Mouse (Mus musculus) forebrain, embryonic 11.5 days (tissue): ENCODE results near the gene Tram2. TPM values are rescaled to one million over a fixed set of nuclear protein-coding genes. Genes with fewer than 3 reads are reported as not detected.

ENCODE experiments used
- ATAC-seq: fragments of 200-750 bp; cut with Nextera tagmentation; replicated peaks from 2 replicates; pipeline ENCODE4 v1.8.0; 2017; ENCODE audit warnings: moderate TSS enrichment; ENCODE audit not compliant: low FRiP score
- DNase-seq: peaks from one replicate; pipeline ENCODE4 v3.0.0-alpha.2; 2017; ENCODE audit warnings: low spot score
- H3K27ac ChIP-seq: fragments of 300-500 bp; sonication (generic); 2 replicates; pipeline ENCODE4 v1.5.1; 2014; ENCODE audit warnings: low read depth, low read length
- H3K27me3 ChIP-seq: fragments of 300-500 bp; sonication (generic); 2 replicates; pipeline ENCODE4 v1.6.1; 2014; ENCODE audit warnings: mild to moderate bottlenecking, low read length, mixed read lengths; ENCODE audit not compliant: control insufficient read depth, insufficient read depth
- H3K36me3 ChIP-seq: fragments of 300-500 bp; sonication (generic); 2 replicates; pipeline ENCODE4 v1.6.1; 2014; ENCODE audit warnings: mild to moderate bottlenecking, low read length, moderate library complexity, mixed read lengths; ENCODE audit not compliant: control insufficient read depth, insufficient read depth
- H3K4me1 ChIP-seq: fragments of 300-500 bp; sonication (generic); replicated peaks from 2 replicates; pipeline ENCODE4 v1.6.1; 2014; ENCODE audit warnings: low read length, mixed read lengths; ENCODE audit not compliant: control insufficient read depth, insufficient read depth
- H3K4me2 ChIP-seq: fragments of 300-500 bp; sonication (generic); 2 replicates; pipeline ENCODE4 v1.6.1; 2014; ENCODE audit warnings: low read depth, mild to moderate bottlenecking, low read length, moderate library complexity, mixed read lengths; ENCODE audit not compliant: severe bottlenecking
- H3K4me3 ChIP-seq: fragments of 300-500 bp; sonication (generic); 2 replicates; pipeline ENCODE4 v1.5.1; 2014; ENCODE audit warnings: low read depth, low read length
- H3K9ac ChIP-seq: fragments of 300-500 bp; sonication (generic); 2 replicates; pipeline ENCODE4 v1.6.1; 2014; ENCODE audit warnings: low read length
- H3K9me3 ChIP-seq: fragments of 300-500 bp; sonication (generic); 2 replicates; pipeline ENCODE4 v1.6.1; 2016; ENCODE audit warnings: low read length, mixed read lengths; ENCODE audit not compliant: control insufficient read depth
- WGBS: fragments of 180-500 bp; shearing (Covaris S2); extraction: QIAGEN DNeasy Blood & Tissue Kit; methylation state at CpG from one replicate; pipeline ENCODE4 v1.1.7; 2014; 5-methylcytosine and 5-hydroxymethylcytosine counted together
- polyA plus RNA-seq: library from polyadenylated mRNA; unstranded; fragments of >200 nt; fragmentation: Nextera tagmentation; extraction: Ambion mirVana; gene quantifications from 2 replicates; pipeline ENCODE4 v1.2.1, GENCODE M21; 2014

The Tram2 gene
- polyA plus RNA-seq, 1 experiment from 2014 or later = 6.2 TPM

DNA sequence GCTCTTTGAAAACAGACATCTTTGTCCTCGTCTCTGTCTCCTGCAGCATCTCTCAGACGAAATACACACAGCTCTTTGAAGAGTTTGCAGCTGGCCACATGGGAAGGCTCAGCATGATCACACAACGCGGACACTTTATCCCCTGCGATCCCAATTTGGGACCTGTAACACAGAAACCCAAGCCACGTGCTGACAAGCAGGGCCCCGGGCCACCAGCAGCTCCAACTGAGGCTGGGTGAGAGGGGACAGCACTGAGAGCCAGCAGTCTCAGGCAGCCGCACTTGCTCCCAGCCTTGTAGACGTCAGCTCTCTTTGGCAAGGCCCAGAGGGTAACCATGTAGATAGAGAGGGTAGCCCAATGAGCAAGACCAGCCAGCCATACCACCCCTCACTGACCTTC, 26.0 kb downstream of the Tram2 start:
- Histone ChIP-seq H3K9ac (no peak overlapping the region), H3K36me3 (no peaks in the 10 kb centered on the region)
- no peak for ATAC-seq

DNA sequence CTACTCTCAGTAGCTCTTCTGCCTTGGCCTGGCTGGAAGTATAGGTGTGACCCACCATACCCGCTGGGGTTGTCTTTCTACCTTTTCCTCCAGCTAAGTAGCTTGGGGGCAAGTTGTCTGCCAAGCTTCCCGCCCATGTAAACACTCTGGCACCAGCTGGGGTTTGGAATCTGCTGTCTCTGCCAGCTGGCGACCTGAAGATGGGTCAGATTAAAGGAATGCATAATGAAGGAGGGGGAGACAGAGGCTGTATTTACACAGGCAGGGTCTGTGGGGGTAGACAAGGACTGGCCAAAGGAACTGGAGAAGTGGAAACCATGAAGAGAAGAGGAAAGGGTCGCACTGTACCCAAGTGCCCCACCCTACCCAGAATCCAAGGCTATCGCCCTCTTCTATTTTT, 26.4 kb downstream of the Tram2 start:
- H3K9ac ChIP-seq = no peak overlapping the region
- ATAC-seq (peak; percentile 28; the same call in 1 of the 2 replicates), DNase-seq (no peak)
- H3K27me3 ChIP-seq = no peaks in the 10 kb centered on the region
- peaks cover 14% of the 10 kb centered on the region for H3K4me1 ChIP-seq
- no peak overlapping the region for H3K4me2 ChIP-seq
- no peaks in the 10 kb centered on the region for H3K36me3 ChIP-seq
- H3K27ac ChIP-seq = no peak overlapping the region
- H3K4me3 ChIP-seq = no peak overlapping the region
- H3K9me3 ChIP-seq = no peaks in the 10 kb centered on the region
- 60% methylated on average over 5 of the region's 5 CpGs for WGBS

More for the DNA sequence above, 26.0 kb downstream of the Tram2 start:
- Histone ChIP-seq H3K27me3 (no peaks in the 10 kb centered on the region), H3K4me3 (no peak overlapping the region), H3K9me3 (no peaks in the 10 kb centered on the region), H3K27ac (no peak overlapping the region), H3K4me1 (peaks cover 14% of the 10 kb centered on the region), H3K4me2 (no peak overlapping the region)
- 81% methylated on average over 9 of the region's 9 CpGs for WGBS
- no peak for DNase-seq

- Histone ChIP-seq H3K4me2 (no peak overlapping the region), H3K4me1 (peaks cover 14% of the 10 kb centered on the region), H3K27ac (no peak overlapping the region), H3K36me3 (no peaks in the 10 kb centered on the region), H3K9me3 (no peaks in the 10 kb centered on the region), H3K27me3 (no peaks in the 10 kb centered on the region), H3K4me3 (no peak overlapping the region), H3K9ac (no peak overlapping the region; the same call in 1 of the 2 replicates)
- ATAC-seq = peak; percentile 61
- no peak for DNase-seq
- WGBS = 59% methylated on average over 5 of the region's 5 CpGs
Measured at GRCm38 (mm10) chr1:21052132-21052545, 26.9 kb downstream of the Tram2 start.

DNA sequence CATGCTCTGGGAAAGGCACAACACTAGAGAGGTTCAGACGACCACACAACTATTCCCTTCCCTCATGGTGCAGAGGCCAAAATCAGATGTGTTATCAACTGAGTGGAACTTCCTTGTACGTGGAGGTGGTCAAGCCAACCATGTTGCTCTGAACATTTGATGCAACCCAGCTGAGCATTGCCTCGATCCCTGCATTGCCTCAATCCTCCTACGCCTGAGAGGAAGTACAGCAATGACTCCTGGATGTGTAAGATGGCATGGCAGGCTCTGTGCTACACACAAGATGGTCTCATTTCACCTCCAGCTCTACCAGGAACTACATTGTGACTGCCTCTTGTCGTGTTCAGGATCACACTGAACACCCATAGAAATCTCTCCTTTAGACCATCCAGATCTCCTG, 30.0 kb downstream of the Tram2 start:
- no peak overlapping the region for H3K27ac ChIP-seq
- H3K4me1 ChIP-seq = peaks cover 14% of the 10 kb centered on the region
- no peaks in the 10 kb centered on the region for H3K9me3 ChIP-seq
- H3K36me3 ChIP-seq = no peaks in the 10 kb centered on the region
- no peak for ATAC-seq
- H3K4me2 ChIP-seq = no peak overlapping the region
- no peak overlapping the region for H3K4me3 ChIP-seq
- 89% methylated on average over 5 of the region's 5 CpGs for WGBS
- no peak for DNase-seq
- H3K27me3 ChIP-seq = no peaks in the 10 kb centered on the region
- no peak overlapping the region for H3K9ac ChIP-seq

GRCm38 (mm10) chr1:21048402-21048801, 30.6 kb downstream of the Tram2 start:
- H3K27ac ChIP-seq = no peak overlapping the region
- H3K36me3 ChIP-seq = no peaks in the 10 kb centered on the region
- no peak for DNase-seq
- H3K27me3 ChIP-seq = no peaks in the 10 kb centered on the region
- H3K9me3 ChIP-seq = no peaks in the 10 kb centered on the region
- WGBS = 91% methylated on average over 8 of the region's 8 CpGs
- H3K4me3 ChIP-seq = no peak overlapping the region
- no peak overlapping the region for H3K9ac ChIP-seq
- H3K4me1 ChIP-seq = peaks cover 14% of the 10 kb centered on the region
- H3K4me2 ChIP-seq = no peak overlapping the region
- no peak for ATAC-seq

DNA sequence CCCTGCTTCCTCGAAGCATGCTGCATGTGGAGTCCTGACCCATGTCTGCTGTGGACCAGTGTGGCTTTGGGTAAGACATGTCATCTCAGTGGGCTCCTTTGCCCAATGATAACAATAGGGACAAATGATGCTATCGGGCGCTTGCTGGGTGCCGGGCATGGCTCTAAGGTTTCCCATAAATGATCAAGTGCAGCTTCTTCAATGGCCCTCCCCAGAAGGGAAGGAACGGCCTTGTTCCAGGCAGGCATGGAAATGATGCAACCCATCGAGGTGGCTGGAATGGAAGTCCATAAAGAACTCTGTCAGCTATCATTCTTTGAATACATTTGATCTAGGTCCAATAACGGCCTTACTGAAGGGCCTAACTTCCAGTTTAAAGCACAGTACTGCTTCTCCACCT, 36.6 kb downstream of the Tram2 start:
- ATAC-seq (no peak), DNase-seq (no peak)
- Histone ChIP-seq H3K27ac (no peak overlapping the region), H3K27me3 (no peaks in the 10 kb centered on the region), H3K4me3 (no peak overlapping the region), H3K9me3 (no peaks in the 10 kb centered on the region), H3K4me2 (no peak overlapping the region), H3K4me1 (no peaks in the 10 kb centered on the region), H3K36me3 (no peaks in the 10 kb centered on the region), H3K9ac (no peak overlapping the region)
- 91% methylated on average over 7 of the region's 7 CpGs for WGBS

GRCm38 (mm10) chr1:21040610-21041326, 38.3 kb downstream of the Tram2 start:
- Histone ChIP-seq H3K36me3 (no peaks in the 10 kb centered on the region), H3K4me1 (no peaks in the 10 kb centered on the region), H3K4me2 (no peak overlapping the region), H3K4me3 (no peak overlapping the region), H3K27ac (no peak overlapping the region), H3K9me3 (no peaks in the 10 kb centered on the region), H3K27me3 (no peaks in the 10 kb centered on the region), H3K9ac (no peak overlapping the region)
- ATAC-seq (0 out of 2 replicates have a peak, but pooled peaks have one; percentile 10), DNase-seq (no peak)
- 84% methylated on average over 7 of the region's 7 CpGs for whole genome bisulfite sequencing

GRCm38 (mm10) chr1:21040173-21040572, 38.9 kb downstream of the Tram2 start:
- H3K27ac ChIP-seq = no peak overlapping the region
- H3K36me3 ChIP-seq = no peaks in the 10 kb centered on the region
- no peaks in the 10 kb centered on the region for H3K4me1 ChIP-seq
- no peak overlapping the region for H3K4me3 ChIP-seq
- no peaks in the 10 kb centered on the region for H3K9me3 ChIP-seq
- no peaks in the 10 kb centered on the region for H3K27me3 ChIP-seq
- 94% methylated on average over 7 of the region's 7 CpGs for WGBS
- DNase-seq = no peak
- H3K4me2 ChIP-seq = no peak overlapping the region
- no peak overlapping the region for H3K9ac ChIP-seq
- ATAC-seq = no peak

DNA sequence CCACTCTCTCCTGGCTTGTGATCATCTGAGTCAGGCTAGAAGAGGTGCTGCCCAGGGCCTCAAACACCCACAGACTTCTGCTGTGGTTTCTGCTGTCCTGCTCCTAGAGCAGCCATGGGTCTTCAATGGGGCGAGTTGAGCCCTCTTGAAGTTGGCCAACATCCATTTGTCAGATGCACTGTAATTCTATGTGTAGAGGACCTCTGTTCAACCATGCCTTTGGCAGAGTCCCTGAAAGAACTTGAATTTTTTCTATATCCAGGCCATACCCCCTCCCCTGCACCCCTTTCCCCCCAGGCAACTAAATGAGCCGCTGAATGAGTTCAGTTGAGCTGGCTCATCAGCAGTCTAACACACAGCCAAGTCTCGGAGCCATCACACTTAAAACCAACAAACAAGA, 39.5 kb downstream of the Tram2 start:
- ATAC-seq (no peak), DNase-seq (no peak)
- Histone ChIP-seq H3K9ac (no peak overlapping the region), H3K27me3 (no peaks in the 10 kb centered on the region), H3K9me3 (no peaks in the 10 kb centered on the region), H3K4me3 (no peak overlapping the region), H3K27ac (no peak overlapping the region), H3K4me1 (no peaks in the 10 kb centered on the region), H3K4me2 (no peak overlapping the region), H3K36me3 (no peaks in the 10 kb centered on the region)
- WGBS = 90% methylated on average over 3 of the region's 3 CpGs
